Mouse (Mus musculus) limb, embryonic 13.5 days (tissue): ENCODE data around the gene Sh3rf3. TPM values are rescaled to one million over a fixed set of nuclear protein-coding genes. Genes with fewer than 3 reads are reported as not detected.

Experiments
- ATAC-seq: fragments of 200-750 bp; cut with Nextera tagmentation; 2 replicates; pipeline ENCODE4 v1.8.0; 2017; ENCODE audit warnings: low read depth, moderate number of reproducible peaks, moderate TSS enrichment; ENCODE audit not compliant: low FRiP score
- H3K27ac ChIP-seq: fragments of 300-500 bp; sonication (generic); 2 replicates; pipeline ENCODE4 v1.5.1; 2015; ENCODE audit warnings: inconsistent platforms, mild to moderate bottlenecking, moderate library complexity
- H3K27me3 ChIP-seq: fragments of 300-500 bp; sonication (generic); 2 replicates; pipeline ENCODE4 v1.6.1; 2015; ENCODE audit warnings: mild to moderate bottlenecking, inconsistent platforms
- H3K36me3 ChIP-seq: fragments of 300-500 bp; sonication (generic); 2 replicates; pipeline ENCODE4 v1.6.1; 2015; ENCODE audit warnings: inconsistent platforms, mild to moderate bottlenecking, moderate library complexity
- H3K4me1 ChIP-seq: fragments of 300-500 bp; sonication (generic); 2 replicates; pipeline ENCODE4 v1.6.1; 2015; ENCODE audit warnings: inconsistent platforms
- H3K4me2 ChIP-seq: fragments of 300-500 bp; sonication (generic); replicated peaks from 2 replicates; pipeline ENCODE4 v1.6.1; 2015; ENCODE audit warnings: inconsistent platforms, mild to moderate bottlenecking, moderate library complexity
- H3K4me3 ChIP-seq: fragments of 300-500 bp; sonication (generic); 2 replicates; pipeline ENCODE4 v1.5.1; 2015; ENCODE audit warnings: moderate library complexity, mild to moderate bottlenecking, inconsistent platforms
- H3K9ac ChIP-seq: fragments of 300-500 bp; sonication (generic); 2 replicates; pipeline ENCODE4 v1.6.1; 2015; ENCODE audit warnings: mild to moderate bottlenecking, inconsistent platforms
- H3K9me3 ChIP-seq: fragments of 300-500 bp; sonication (generic); 2 replicates; pipeline ENCODE4 v1.6.1; 2016; ENCODE audit warnings: inconsistent platforms
- WGBS: fragments of 180-500 bp; shearing (Covaris S2); methylation state at CpG from one replicate; pipeline ENCODE4 v1.1.7; 2015; 5-methylcytosine and 5-hydroxymethylcytosine counted together
- polyA plus RNA-seq: library from polyadenylated mRNA; unstranded; fragments of >200 nt; fragmentation: Nextera tagmentation; extraction: Ambion mirVana; gene quantifications from 2 replicates; pipeline ENCODE4 v1.2.1, GENCODE M21; 2015

Sh3rf3 gene
- polyA plus RNA-seq, 1 experiment from 2014 or later: 1.1 TPM

GRCm38 (mm10) chr10:59019302-59019973, 206.3 kb downstream of the Sh3rf3 start:
- no peaks in the 10 kb centered on the region for H3K9me3 ChIP-seq
- WGBS: 69% methylated on average over 3 of the region's 3 CpGs
- ATAC-seq: no peak

GRCm38 (mm10) chr10:59050434-59050833, 237.3 kb downstream of the Sh3rf3 start:
- H3K36me3 ChIP-seq: no peaks in the 10 kb centered on the region
- no peak overlapping the region for H3K4me3 ChIP-seq
- WGBS: 88% methylated on average over 4 of the region's 4 CpGs

More at GRCm38 (mm10) chr10:59019302-59019973, 206.3 kb downstream of the Sh3rf3 start:
- Histone ChIP-seq H3K27ac (no peak overlapping the region), H3K27me3 (no peaks in the 10 kb centered on the region), H3K4me2 (no peak overlapping the region), H3K9ac (no peak overlapping the region), H3K36me3 (no peaks in the 10 kb centered on the region), H3K4me3 (no peak overlapping the region), H3K4me1 (no peaks in the 10 kb centered on the region)

GRCm38 (mm10) chr10:59056294-59056693, 243.1 kb downstream of the Sh3rf3 start:
- no peaks in the 10 kb centered on the region for H3K36me3 ChIP-seq
- no peaks in the 10 kb centered on the region for H3K9me3 ChIP-seq
- no peak overlapping the region for H3K4me3 ChIP-seq
- H3K4me1 ChIP-seq: no peaks in the 10 kb centered on the region
- WGBS: 55% methylated on average over 6 of the region's 6 CpGs
- ATAC-seq: no peak
- H3K4me2 ChIP-seq: no peak overlapping the region
- H3K27me3 ChIP-seq: no peaks in the 10 kb centered on the region
- no peak overlapping the region for H3K9ac ChIP-seq
- no peak overlapping the region for H3K27ac ChIP-seq

More at GRCm38 (mm10) chr10:59050434-59050833, 237.3 kb downstream of the Sh3rf3 start:
- Histone ChIP-seq H3K9me3 (no peaks in the 10 kb centered on the region), H3K27ac (no peak overlapping the region), H3K27me3 (no peaks in the 10 kb centered on the region), H3K4me2 (no peak overlapping the region), H3K9ac (no peak overlapping the region), H3K4me1 (no peaks in the 10 kb centered on the region)
- ATAC-seq: no peak

- Histone ChIP-seq H3K27me3 (no peaks in the 10 kb centered on the region), H3K9ac (no peak overlapping the region), H3K4me2 (no peak overlapping the region), H3K9me3 (no peaks in the 10 kb centered on the region), H3K27ac (no peak overlapping the region), H3K4me1 (no peaks in the 10 kb centered on the region), H3K36me3 (no peaks in the 10 kb centered on the region), H3K4me3 (no peak overlapping the region)
- ATAC-seq: no peak
- 69% methylated on average over 6 of the region's 6 CpGs for WGBS
Observed at GRCm38 (mm10) chr10:59066804-59067203, 253.6 kb downstream of the Sh3rf3 start.

GRCm38 (mm10) chr10:59072827-59073226, 259.7 kb downstream of the Sh3rf3 start:
- Histone ChIP-seq H3K4me1 (no peaks in the 10 kb centered on the region), H3K4me3 (no peak overlapping the region), H3K36me3 (no peaks in the 10 kb centered on the region), H3K27ac (no peak overlapping the region), H3K9me3 (no peaks in the 10 kb centered on the region), H3K4me2 (no peak overlapping the region), H3K27me3 (no peaks in the 10 kb centered on the region), H3K9ac (no peak overlapping the region)
- 79% methylated on average over 4 of the region's 4 CpGs for WGBS
- no peak for ATAC-seq

GRCm38 (mm10) chr10:59076681-59077080, 263.5 kb downstream of the Sh3rf3 start:
- peaks cover 12% of the 10 kb centered on the region for H3K4me1 ChIP-seq
- H3K36me3 ChIP-seq: no peaks in the 10 kb centered on the region
- H3K27ac ChIP-seq: no peak overlapping the region
- H3K9ac ChIP-seq: no peak overlapping the region
- no peak for ATAC-seq
- H3K9me3 ChIP-seq: no peaks in the 10 kb centered on the region
- no peak overlapping the region for H3K4me2 ChIP-seq
- no peaks in the 10 kb centered on the region for H3K27me3 ChIP-seq
- WGBS: 90% methylated on average over 10 of the region's 10 CpGs
- no peak overlapping the region for H3K4me3 ChIP-seq

- WGBS: 83% methylated on average over 10 of the region's 10 CpGs
- no peak for ATAC-seq
- H3K9ac ChIP-seq: no peak overlapping the region
- no peak overlapping the region for H3K4me3 ChIP-seq
- no peak overlapping the region for H3K27ac ChIP-seq
- H3K9me3 ChIP-seq: no peaks in the 10 kb centered on the region
- no peaks in the 10 kb centered on the region for H3K36me3 ChIP-seq
- peaks cover 12% of the 10 kb centered on the region for H3K4me1 ChIP-seq
- no peaks in the 10 kb centered on the region for H3K27me3 ChIP-seq
- H3K4me2 ChIP-seq: no peak overlapping the region
Observed at GRCm38 (mm10) chr10:59077909-59078308, 264.8 kb downstream of the Sh3rf3 start.

GRCm38 (mm10) chr10:59085604-59086003, 272.4 kb downstream of the Sh3rf3 start:
- Histone ChIP-seq H3K27ac (no peak overlapping the region), H3K27me3 (no peaks in the 10 kb centered on the region), H3K4me2 (no peak overlapping the region), H3K9ac (no peak overlapping the region), H3K9me3 (no peaks in the 10 kb centered on the region), H3K36me3 (no peaks in the 10 kb centered on the region), H3K4me1 (peaks cover 5% of the 10 kb centered on the region; the same call in 1 of the 2 replicates), H3K4me3 (no peak overlapping the region)
- WGBS: 92% methylated on average over 5 of the region's 5 CpGs
- no peak for ATAC-seq

GRCm38 (mm10) chr10:59086578-59086977, 273.4 kb downstream of the Sh3rf3 start:
- WGBS: 90% methylated on average over 5 of the region's 5 CpGs

GRCm38 (mm10) chr10:59089861-59090621, 276.9 kb downstream of the Sh3rf3 start:
- 78% methylated on average over 14 of the region's 14 CpGs for WGBS
- H3K36me3 ChIP-seq: no peaks in the 10 kb centered on the region
- H3K4me2 ChIP-seq: no peak overlapping the region
- H3K9ac ChIP-seq: no peak overlapping the region
- H3K27ac ChIP-seq: no peak overlapping the region
- no peaks in the 10 kb centered on the region for H3K9me3 ChIP-seq
- no peak for ATAC-seq
- no peaks in the 10 kb centered on the region for H3K27me3 ChIP-seq
- no peak overlapping the region for H3K4me3 ChIP-seq
- peaks cover 3% of the 10 kb centered on the region; the same call in 1 of the 2 replicates for H3K4me1 ChIP-seq

More at GRCm38 (mm10) chr10:59086578-59086977, 273.4 kb downstream of the Sh3rf3 start:
- Histone ChIP-seq H3K36me3 (no peaks in the 10 kb centered on the region), H3K4me2 (no peak overlapping the region), H3K4me3 (no peak overlapping the region), H3K27me3 (no peaks in the 10 kb centered on the region), H3K4me1 (peaks cover 3% of the 10 kb centered on the region; the same call in 1 of the 2 replicates), H3K9me3 (no peaks in the 10 kb centered on the region), H3K9ac (no peak overlapping the region), H3K27ac (no peak overlapping the region)
- ATAC-seq: no peak

- 78% methylated on average over 7 of the region's 7 CpGs for WGBS
- ATAC-seq: no peak
- Histone ChIP-seq H3K9ac (no peak overlapping the region), H3K9me3 (no peaks in the 10 kb centered on the region), H3K27me3 (no peaks in the 10 kb centered on the region), H3K4me3 (no peak overlapping the region), H3K36me3 (no peaks in the 10 kb centered on the region), H3K4me2 (no peak overlapping the region), H3K4me1 (peaks cover 3% of the 10 kb centered on the region; the same call in 1 of the 2 replicates), H3K27ac (no peak overlapping the region)
Observed at GRCm38 (mm10) chr10:59090622-59090971, 277.4 kb downstream of the Sh3rf3 start.

- Histone ChIP-seq H3K27me3 (no peaks in the 10 kb centered on the region), H3K27ac (no peak overlapping the region), H3K4me1 (peaks cover 3% of the 10 kb centered on the region; the same call in 1 of the 2 replicates), H3K36me3 (no peaks in the 10 kb centered on the region), H3K4me2 (no peak overlapping the region), H3K4me3 (no peak overlapping the region), H3K9ac (no peak overlapping the region), H3K9me3 (no peaks in the 10 kb centered on the region)
- no peak for ATAC-seq
- WGBS: 85% methylated on average over 8 of the region's 8 CpGs
Observed at GRCm38 (mm10) chr10:59091556-59091955, 278.4 kb downstream of the Sh3rf3 start.
